Mouse (Mus musculus) neural tube, embryonic 11.5 days (tissue): ENCODE results near the gene Gm9945. TPM values are rescaled to one million over a fixed set of nuclear protein-coding genes. Genes with fewer than 3 reads are reported as not detected.

Experiments
- ATAC-seq: fragments of 200-750 bp; cut with Nextera tagmentation; 2 replicates; pipeline ENCODE4 v1.8.0; 2017; ENCODE audit warnings: moderate number of reproducible peaks, mild to moderate bottlenecking, moderate TSS enrichment, moderate library complexity; ENCODE audit not compliant: insufficient read depth, low FRiP score, low TSS enrichment
- DNase-seq: peaks from one replicate; pipeline ENCODE4 v3.0.0-alpha.2; 2015; ENCODE audit warnings: low spot score
- H3K27ac ChIP-seq: fragments of 300-500 bp; sonication (generic); 2 replicates; pipeline ENCODE4 v1.5.1; 2014; ENCODE audit warnings: low read depth, mild to moderate bottlenecking, low read length
- H3K27me3 ChIP-seq: fragments of 300-500 bp; sonication (generic); 2 replicates; pipeline ENCODE4 v1.6.1; 2014; ENCODE audit warnings: mild to moderate bottlenecking, low read length, mixed read lengths; ENCODE audit not compliant: control insufficient read depth, insufficient read depth
- H3K36me3 ChIP-seq: fragments of 300-500 bp; sonication (generic); 2 replicates; pipeline ENCODE4 v1.6.1; 2014; ENCODE audit warnings: mild to moderate bottlenecking, low read length, moderate library complexity, mixed read lengths; ENCODE audit not compliant: control insufficient read depth, insufficient read depth
- H3K4me1 ChIP-seq: fragments of 300-500 bp; sonication (generic); 2 replicates; pipeline ENCODE4 v1.6.1; 2014; ENCODE audit warnings: low read length, mixed read lengths; ENCODE audit not compliant: control insufficient read depth, insufficient read depth
- H3K4me2 ChIP-seq: fragments of 300-500 bp; sonication (generic); 2 replicates; pipeline ENCODE4 v1.6.1; 2014; ENCODE audit warnings: low read depth, mild to moderate bottlenecking, moderate library complexity
- H3K4me3 ChIP-seq: fragments of 300-500 bp; sonication (generic); 2 replicates; pipeline ENCODE4 v1.5.1; 2014; ENCODE audit warnings: low read depth, low read length
- H3K9ac ChIP-seq: fragments of 300-500 bp; sonication (generic); 2 replicates; pipeline ENCODE4 v1.6.1; 2014; ENCODE audit warnings: mild to moderate bottlenecking, low read length
- H3K9me3 ChIP-seq: fragments of 300-500 bp; sonication (generic); 2 replicates; pipeline ENCODE4 v1.6.1; 2016; ENCODE audit warnings: low read length; ENCODE audit not compliant: control insufficient read depth
- WGBS: fragments of 180-500 bp; shearing (Covaris S2); extraction: QIAGEN DNeasy Blood & Tissue Kit; methylation state at CpG from one replicate; pipeline ENCODE4 v1.1.7; 2014; 5-methylcytosine and 5-hydroxymethylcytosine counted together
- polyA plus RNA-seq: library from polyadenylated mRNA; unstranded; fragments of >200 nt; fragmentation: Nextera tagmentation; extraction: Ambion mirVana; gene quantifications from 2 replicates; pipeline ENCODE4 v1.2.1, GENCODE M21; 2014

Gm9945 gene
- polyA plus RNA-seq, 1 experiment from 2014 or later, result not detected

DNA sequence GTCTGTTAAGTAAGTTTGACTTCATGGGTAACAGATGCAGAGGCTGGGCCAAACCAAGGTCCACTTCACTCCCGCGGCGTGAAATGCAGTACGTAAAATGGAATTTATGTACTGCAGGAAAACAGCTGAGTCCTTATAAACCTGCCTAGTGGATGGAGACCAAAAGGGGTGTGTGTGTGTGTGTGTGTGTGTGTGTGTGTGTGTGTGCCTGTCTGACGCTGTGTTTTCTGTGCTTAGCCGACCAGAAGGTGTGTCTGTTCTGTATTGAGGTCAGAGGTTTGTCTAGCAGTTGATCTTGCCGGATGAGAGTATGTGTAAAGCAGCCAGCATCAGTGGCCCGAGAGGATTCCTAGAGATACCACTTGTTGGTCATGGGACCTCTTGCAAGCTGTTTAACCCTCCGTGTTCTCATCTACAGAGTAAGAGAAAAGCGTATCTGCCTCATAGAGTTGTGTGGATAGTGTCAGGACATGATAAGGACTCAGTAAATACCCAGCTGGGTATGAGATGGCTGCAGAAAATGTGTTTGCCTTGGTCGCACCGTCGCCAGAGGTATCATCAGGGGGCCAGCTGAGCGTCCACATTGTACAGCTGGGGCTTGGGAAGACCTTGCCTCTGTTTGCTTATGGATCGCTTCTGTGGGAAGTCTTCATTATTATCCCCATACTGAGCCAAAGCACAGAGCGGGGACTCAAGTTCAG is 41.3 kb downstream of the Gm9945 start:
- H3K4me1 ChIP-seq, result peaks cover 14% of the 10 kb centered on the region
- no peaks in the 10 kb centered on the region for H3K9me3 ChIP-seq
- H3K4me3 ChIP-seq, result peak overlapping the region; percentile 80
- H3K27me3 ChIP-seq, result no peaks in the 10 kb centered on the region
- ATAC-seq, result no peak
- H3K36me3 ChIP-seq, result no peaks in the 10 kb centered on the region
- no peak overlapping the region; the same call in 1 of the 2 replicates for H3K9ac ChIP-seq
- WGBS, result 50% methylated on average over 16 of the region's 16 CpGs
- DNase-seq, result no peak
- no peak overlapping the region for H3K27ac ChIP-seq
- H3K4me2 ChIP-seq, result peak overlapping the region; percentile 74

- no peak overlapping the region; the same call in 1 of the 2 replicates for H3K9ac ChIP-seq
- H3K4me2 ChIP-seq, result no peak overlapping the region; the same call in 1 of the 2 replicates
- no peak overlapping the region for H3K4me3 ChIP-seq
- WGBS, result 81% methylated on average over 7 of the region's 7 CpGs
- H3K4me1 ChIP-seq, result peaks cover 14% of the 10 kb centered on the region
- H3K9me3 ChIP-seq, result no peaks in the 10 kb centered on the region
- ATAC-seq, result no peak
- no peak overlapping the region for H3K27ac ChIP-seq
- H3K27me3 ChIP-seq, result no peaks in the 10 kb centered on the region
- H3K36me3 ChIP-seq, result no peaks in the 10 kb centered on the region
- no peak for DNase-seq
Measured at GRCm38 (mm10) chr11:53521821-53522131, 41.8 kb downstream of the Gm9945 start.

- no peak overlapping the region for H3K4me3 ChIP-seq
- H3K4me2 ChIP-seq, result no peak overlapping the region
- H3K27ac ChIP-seq, result no peak overlapping the region
- H3K9ac ChIP-seq, result no peak overlapping the region
- H3K9me3 ChIP-seq, result no peaks in the 10 kb centered on the region
- DNase-seq (no peak), ATAC-seq (no peak)
- H3K4me1 ChIP-seq, result peaks cover 14% of the 10 kb centered on the region
- no peaks in the 10 kb centered on the region for H3K27me3 ChIP-seq
- 92% methylated on average over 3 of the region's 3 CpGs for whole genome bisulfite sequencing
- H3K36me3 ChIP-seq, result no peaks in the 10 kb centered on the region
Measured at GRCm38 (mm10) chr11:53522362-53522761, 42.4 kb downstream of the Gm9945 start.

GRCm38 (mm10) chr11:53522930-53523329 is 43.0 kb downstream of the Gm9945 start:
- Histone ChIP-seq H3K9ac (no peak overlapping the region), H3K4me1 (peaks cover 14% of the 10 kb centered on the region), H3K27ac (no peak overlapping the region), H3K36me3 (no peaks in the 10 kb centered on the region), H3K4me3 (no peak overlapping the region), H3K9me3 (no peaks in the 10 kb centered on the region), H3K4me2 (no peak overlapping the region), H3K27me3 (no peaks in the 10 kb centered on the region)
- ATAC-seq (no peak), DNase-seq (no peak)
- 62% methylated on average over 9 of the region's 9 CpGs for WGBS

GRCm38 (mm10) chr11:53523545-53524405 is 43.8 kb downstream of the Gm9945 start:
- Histone ChIP-seq H3K4me1 (peaks cover 14% of the 10 kb centered on the region), H3K4me2 (no peak overlapping the region), H3K9me3 (no peaks in the 10 kb centered on the region), H3K36me3 (no peaks in the 10 kb centered on the region), H3K4me3 (no peak overlapping the region), H3K9ac (no peak overlapping the region), H3K27ac (no peak overlapping the region), H3K27me3 (no peaks in the 10 kb centered on the region)
- ATAC-seq, result no peak
- DNase-seq, result no peak
- 75% methylated on average over 14 of the region's 14 CpGs for WGBS

GRCm38 (mm10) chr11:53524905-53525304 is 44.9 kb downstream of the Gm9945 start:
- H3K4me1 ChIP-seq, result peaks cover 10% of the 10 kb centered on the region
- no peaks in the 10 kb centered on the region for H3K36me3 ChIP-seq
- H3K27ac ChIP-seq, result no peak overlapping the region
- ATAC-seq (no peak), DNase-seq (no peak)
- no peak overlapping the region for H3K9ac ChIP-seq
- WGBS, result 82% methylated on average over 6 of the region's 6 CpGs
- H3K9me3 ChIP-seq, result no peaks in the 10 kb centered on the region
- no peak overlapping the region for H3K4me2 ChIP-seq
- no peak overlapping the region for H3K4me3 ChIP-seq
- no peaks in the 10 kb centered on the region for H3K27me3 ChIP-seq

GRCm38 (mm10) chr11:53525461-53525860 is 45.5 kb downstream of the Gm9945 start:
- Histone ChIP-seq H3K4me1 (peaks cover 8% of the 10 kb centered on the region), H3K27ac (no peak overlapping the region), H3K36me3 (no peaks in the 10 kb centered on the region), H3K9ac (no peak overlapping the region), H3K27me3 (no peaks in the 10 kb centered on the region), H3K4me3 (no peak overlapping the region), H3K9me3 (no peaks in the 10 kb centered on the region), H3K4me2 (no peak overlapping the region)
- DNase-seq (no peak), ATAC-seq (no peak)
- WGBS, result 63% methylated on average over 4 of the region's 4 CpGs

- no peak for ATAC-seq
- WGBS, result 54% methylated on average over 9 of the region's 9 CpGs
- no peak overlapping the region for H3K27ac ChIP-seq
Measured at GRCm38 (mm10) chr11:53528397-53529252, 48.7 kb downstream of the Gm9945 start.

More at GRCm38 (mm10) chr11:53528397-53529252, 48.7 kb downstream of the Gm9945 start:
- no peaks in the 10 kb centered on the region; the same call in 1 of the 2 replicates for H3K4me1 ChIP-seq
- H3K4me3 ChIP-seq, result no peak overlapping the region
- H3K27me3 ChIP-seq, result no peaks in the 10 kb centered on the region
- H3K9me3 ChIP-seq, result no peaks in the 10 kb centered on the region
- no peak overlapping the region for H3K4me2 ChIP-seq
- no peak for DNase-seq
- H3K9ac ChIP-seq, result no peak overlapping the region
- H3K36me3 ChIP-seq, result no peaks in the 10 kb centered on the region
